Mouse (Mus musculus): ENCODE measurements around the gene Fam72a.
A peak's percentile ranks its signal among the peaks of the same experiment; 100 is the strongest.

Fam72a gene

GRCm38 (mm10) chr1:131527281-131528080 is at the start of gene Fam72a, which contains the start of gene Srgap2:
Gene Fam72a (plus strand): TSS chr1:131527903.
Gene Srgap2 (minus strand): TSS chr1:131527352.
- DNase-seq (ENCODE audit: inconsistent ontology term) = peak; percentile 99

- DNase-seq (ENCODE audit: inconsistent ontology term) = no peak
Measured at GRCm38 (mm10) chr1:131478770-131479305, 48.9 kb upstream of the Fam72a start.

- no peak for DNase-seq (ENCODE audit: inconsistent ontology term)
Measured at GRCm38 (mm10) chr1:131481391-131481790, 46.3 kb upstream of the Fam72a start.

GRCm38 (mm10) chr1:131482242-131482641 is 45.5 kb upstream of the Fam72a start:
- DNase-seq (ENCODE audit: inconsistent ontology term) = no peak

GRCm38 (mm10) chr1:131486094-131486850 is 41.4 kb upstream of the Fam72a start:
- DNase-seq (ENCODE audit: inconsistent ontology term) = peak; percentile 42

GRCm38 (mm10) chr1:131489312-131489711 is 38.4 kb upstream of the Fam72a start:
- no peak for DNase-seq (ENCODE audit: inconsistent ontology term)

GRCm38 (mm10) chr1:131491579-131491978 is 36.1 kb upstream of the Fam72a start:
- DNase-seq (ENCODE audit: inconsistent ontology term) = no peak

GRCm38 (mm10) chr1:131492360-131492759 is 35.3 kb upstream of the Fam72a start:
- no peak for DNase-seq (ENCODE audit: inconsistent ontology term)

- DNase-seq (ENCODE audit: inconsistent ontology term) = peak; percentile 24
Measured at GRCm38 (mm10) chr1:131493966-131494898, 33.5 kb upstream of the Fam72a start.

- no peak for DNase-seq (ENCODE audit: inconsistent ontology term)
Measured at GRCm38 (mm10) chr1:131498231-131498630, 29.5 kb upstream of the Fam72a start.

GRCm38 (mm10) chr1:131501681-131502080 is 26.0 kb upstream of the Fam72a start:
- peak; percentile 58 for DNase-seq (ENCODE audit: inconsistent ontology term)

- no peak for DNase-seq (ENCODE audit: inconsistent ontology term)
Measured at GRCm38 (mm10) chr1:131511131-131511530, 16.6 kb upstream of the Fam72a start.

GRCm38 (mm10) chr1:131511661-131512500 is 15.8 kb upstream of the Fam72a start:
- DNase-seq (ENCODE audit: inconsistent ontology term) = peak; percentile 88

GRCm38 (mm10) chr1:131513136-131513535 is 14.6 kb upstream of the Fam72a start:
- peak; percentile 43 for DNase-seq (ENCODE audit: inconsistent ontology term)

GRCm38 (mm10) chr1:131514197-131514596 is 13.5 kb upstream of the Fam72a start:
- peak; percentile 68 for DNase-seq (ENCODE audit: inconsistent ontology term)

- no peak for DNase-seq (ENCODE audit: inconsistent ontology term)
Measured at GRCm38 (mm10) chr1:131516588-131516987, 11.1 kb upstream of the Fam72a start.

GRCm38 (mm10) chr1:131523794-131524193 is 3.9 kb upstream of the Fam72a start:
- DNase-seq (ENCODE audit: inconsistent ontology term) = no peak

- peak; percentile 77 for DNase-seq (ENCODE audit: inconsistent ontology term)
Measured at GRCm38 (mm10) chr1:131525101-131525585, 2.6 kb upstream of the Fam72a start.

- DNase-seq (ENCODE audit: inconsistent ontology term) = peak; percentile 43
Measured at GRCm38 (mm10) chr1:131525586-131526271, 2.0 kb upstream of the Fam72a start.

All from Muller cell, postnatal 12 days (primary cell).